Mouse (Mus musculus): ENCODE data around the gene Pip4k2b. TPM values are rescaled to one million over a fixed set of nuclear protein-coding genes. Genes with fewer than 3 reads are reported as not detected.
"Not testable (repeated sequence)": the region's sequence is repeated elsewhere in the genome, so short reads cannot be mapped to it uniquely, and the experiment has no call there.

Gene Pip4k2b
- total RNA-seq, 1 experiment from 2014 or later: 28.7 TPM

DNA sequence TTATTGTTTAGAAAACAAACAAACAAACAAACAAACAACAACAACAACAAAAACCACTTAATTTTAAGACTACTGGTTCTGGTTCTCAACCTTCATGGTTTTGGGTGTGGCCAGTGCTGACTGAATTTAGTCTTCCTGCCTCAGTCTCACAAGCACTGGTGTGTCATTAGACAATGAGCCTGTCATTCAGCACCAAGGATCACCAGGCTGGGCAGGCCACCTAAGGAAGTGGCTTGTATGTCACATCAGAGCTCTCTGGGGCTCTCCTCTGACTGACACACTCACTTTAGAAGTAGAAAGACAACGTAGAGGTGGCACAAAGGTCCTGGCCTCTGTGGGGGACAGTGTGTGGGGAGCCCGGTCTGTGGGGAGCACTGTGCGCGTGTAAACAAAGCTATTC lies 25.5 kb downstream of the Pip4k2b start:
- ATAC-seq (replicated peaks; ENCODE audit: insufficient number of reproducible peaks, low FRiP score, low TSS enrichment, poor library complexity, severe bottlenecking): 0 out of 2 replicates have a peak, but pooled peaks have one; percentile 34

DNA sequence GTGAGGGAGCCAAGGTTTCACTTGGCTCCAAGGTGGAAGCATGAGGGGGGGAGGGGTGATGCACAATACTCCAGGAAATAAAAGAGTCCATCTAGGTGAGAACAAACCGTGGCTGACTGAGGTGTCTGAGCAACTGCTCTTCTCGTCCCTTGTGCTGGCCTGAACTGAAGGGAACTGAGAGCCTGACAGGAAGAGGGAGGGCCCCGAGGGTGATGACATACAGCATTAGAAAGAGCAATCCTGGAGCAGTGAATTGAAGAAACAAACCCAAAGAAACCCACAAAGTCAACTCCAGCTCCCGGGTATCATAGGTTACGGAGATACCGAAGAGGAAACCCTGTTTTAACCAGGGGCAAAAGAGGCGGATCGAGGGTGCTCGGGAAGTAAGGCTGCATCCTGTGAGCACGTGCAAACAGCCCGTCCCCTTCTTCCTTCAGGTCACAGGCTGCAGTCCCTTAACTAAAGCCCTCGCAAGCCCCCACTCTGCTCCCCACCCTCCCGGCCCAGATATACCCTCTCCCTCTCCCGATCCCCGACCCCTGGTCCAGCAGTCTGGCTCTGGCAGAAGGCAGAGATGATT lies 26.1 kb downstream of the Pip4k2b start:
- ATAC-seq (replicated peaks; ENCODE audit: insufficient number of reproducible peaks, low FRiP score, low TSS enrichment, poor library complexity, severe bottlenecking): peak; percentile 83

DNA sequence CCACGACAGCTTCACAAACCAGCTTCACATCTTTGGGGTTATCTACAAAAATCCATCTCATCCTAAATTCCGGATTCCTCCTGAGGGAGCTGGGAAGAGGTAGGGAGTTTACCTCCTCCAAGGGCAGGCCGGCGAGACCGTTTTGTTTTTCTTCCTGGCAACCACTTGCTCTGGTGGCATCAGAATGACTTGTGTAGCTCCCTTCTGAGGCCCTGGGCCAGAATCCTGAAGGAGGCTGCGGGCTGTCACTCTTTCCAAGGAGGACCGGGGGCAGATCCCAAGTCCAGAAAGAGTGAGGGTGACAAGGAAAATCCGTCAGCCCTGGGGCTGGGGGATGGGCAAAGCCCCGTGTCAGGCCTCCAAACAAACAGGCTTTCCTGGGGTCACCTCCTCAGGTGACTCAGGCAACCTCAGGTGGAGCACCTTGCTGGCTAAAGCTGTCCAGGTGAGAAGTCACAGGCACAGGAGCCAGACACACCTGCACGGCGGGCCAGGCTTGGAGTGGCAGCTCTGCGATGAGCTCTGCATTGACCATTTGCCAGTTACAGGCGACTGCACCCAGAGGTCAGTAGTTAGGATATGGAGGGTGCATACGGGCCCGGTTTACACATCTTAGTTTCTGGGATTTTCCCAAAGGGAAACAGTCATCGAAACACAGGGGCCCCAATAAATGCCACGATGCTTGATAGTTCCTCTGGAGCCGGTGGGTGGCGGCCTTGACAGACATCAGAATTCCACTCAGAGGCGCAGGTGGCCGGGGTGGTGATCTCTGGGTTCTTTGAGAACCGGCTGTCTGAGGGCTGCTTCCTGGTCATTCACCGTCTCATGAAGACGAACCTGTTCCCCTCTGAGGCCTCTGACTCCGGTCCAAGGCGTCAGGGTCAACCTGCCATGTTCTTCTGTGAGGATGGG lies 26.9 kb downstream of the Pip4k2b start:
- no peak for ATAC-seq (replicated peaks; ENCODE audit: insufficient number of reproducible peaks, low FRiP score, low TSS enrichment, poor library complexity, severe bottlenecking)

- no peak for ATAC-seq (replicated peaks; ENCODE audit: insufficient number of reproducible peaks, low FRiP score, low TSS enrichment, poor library complexity, severe bottlenecking)
Observed at GRCm38 (mm10) chr11:97716021-97716420, 28.5 kb downstream of the Pip4k2b start.

GRCm38 (mm10) chr11:97714784-97715760 lies 29.4 kb downstream of the Pip4k2b start:
- no peak for ATAC-seq (replicated peaks; ENCODE audit: insufficient number of reproducible peaks, low FRiP score, low TSS enrichment, poor library complexity, severe bottlenecking)

GRCm38 (mm10) chr11:97714356-97714755 lies 30.1 kb downstream of the Pip4k2b start:
- no peak for ATAC-seq (replicated peaks; ENCODE audit: insufficient number of reproducible peaks, low FRiP score, low TSS enrichment, poor library complexity, severe bottlenecking)

- no peak for ATAC-seq (replicated peaks; ENCODE audit: insufficient number of reproducible peaks, low FRiP score, low TSS enrichment, poor library complexity, severe bottlenecking)
Observed at GRCm38 (mm10) chr11:97713896-97714295, 30.6 kb downstream of the Pip4k2b start.

DNA sequence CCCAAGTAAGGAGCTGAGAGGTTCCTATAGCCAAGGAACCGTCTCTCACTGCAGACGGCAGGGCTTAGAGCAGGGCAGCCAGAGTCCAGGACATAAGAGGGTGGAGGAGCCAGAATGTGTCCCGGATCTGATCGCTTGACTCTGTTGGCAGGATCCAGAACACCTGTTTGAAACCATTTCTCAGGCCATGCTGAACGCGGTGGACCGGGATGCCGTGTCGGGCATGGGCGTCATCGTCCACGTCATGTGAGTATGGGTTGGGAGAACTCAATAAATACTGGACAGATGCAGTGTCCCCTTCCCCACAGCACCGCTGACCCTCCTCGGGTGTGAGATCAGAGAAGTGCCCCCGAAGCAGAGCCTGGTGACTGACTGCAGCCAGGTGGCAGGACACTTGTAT lies 32.2 kb downstream of the Pip4k2b start:
- no peak for ATAC-seq (replicated peaks; ENCODE audit: insufficient number of reproducible peaks, low FRiP score, low TSS enrichment, poor library complexity, severe bottlenecking)

DNA sequence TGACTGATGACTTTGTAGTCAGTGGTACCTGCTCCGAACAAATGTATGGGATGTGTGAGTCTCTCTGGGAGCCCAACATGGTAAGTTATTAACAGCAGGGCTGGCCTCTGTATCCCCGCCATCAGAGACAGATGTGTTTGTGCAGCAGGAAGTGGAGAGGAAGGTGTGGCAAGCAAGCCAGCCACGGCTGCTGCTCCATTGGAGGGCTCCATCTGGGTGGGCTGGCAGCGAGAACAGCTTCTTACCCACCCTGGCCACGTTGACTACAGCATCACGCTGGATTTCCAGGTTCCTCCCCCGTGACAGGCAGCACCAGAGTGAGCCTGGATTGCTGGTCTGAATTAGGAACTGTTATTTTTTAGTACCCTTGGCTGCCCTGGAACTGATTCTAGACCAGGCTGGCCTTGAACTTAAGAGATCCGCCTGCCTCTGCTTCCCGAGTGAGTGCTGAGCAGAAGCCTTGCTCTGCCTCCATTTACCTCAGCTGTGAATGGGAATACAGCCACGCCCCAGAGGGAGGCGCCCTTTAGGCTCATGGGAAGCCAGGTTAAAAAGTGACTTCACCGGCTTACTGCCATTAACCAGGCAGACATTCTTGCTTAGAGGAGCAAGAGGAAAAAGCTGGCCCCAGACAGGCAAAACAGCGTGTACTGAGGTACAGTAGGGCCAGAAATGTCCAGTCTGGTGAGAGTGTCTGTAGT lies 33.2 kb downstream of the Pip4k2b start:
- ATAC-seq (replicated peaks; ENCODE audit: insufficient number of reproducible peaks, low FRiP score, low TSS enrichment, poor library complexity, severe bottlenecking): no peak

DNA sequence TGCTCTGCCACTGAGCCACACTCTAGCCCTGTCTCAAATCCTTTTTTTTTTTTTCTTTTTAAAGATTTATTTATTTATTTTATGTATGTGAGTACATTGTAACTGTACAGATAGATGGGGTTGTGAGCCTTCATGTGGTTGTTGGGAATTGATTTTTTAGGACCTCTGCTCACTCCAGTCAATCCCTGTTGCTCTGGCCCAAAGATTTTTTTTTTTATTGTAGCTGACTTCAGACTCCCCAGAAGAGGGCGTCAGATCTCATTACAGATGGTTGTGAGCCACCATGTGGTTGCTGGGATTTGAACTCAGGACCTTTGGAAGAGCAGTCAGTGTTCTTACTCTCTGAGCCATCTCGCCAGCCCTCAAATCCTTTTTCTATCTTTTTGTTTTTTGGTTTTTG lies 34.4 kb downstream of the Pip4k2b start:
- ATAC-seq (replicated peaks; ENCODE audit: insufficient number of reproducible peaks, low FRiP score, low TSS enrichment, poor library complexity, severe bottlenecking): not testable (repeated sequence)

DNA sequence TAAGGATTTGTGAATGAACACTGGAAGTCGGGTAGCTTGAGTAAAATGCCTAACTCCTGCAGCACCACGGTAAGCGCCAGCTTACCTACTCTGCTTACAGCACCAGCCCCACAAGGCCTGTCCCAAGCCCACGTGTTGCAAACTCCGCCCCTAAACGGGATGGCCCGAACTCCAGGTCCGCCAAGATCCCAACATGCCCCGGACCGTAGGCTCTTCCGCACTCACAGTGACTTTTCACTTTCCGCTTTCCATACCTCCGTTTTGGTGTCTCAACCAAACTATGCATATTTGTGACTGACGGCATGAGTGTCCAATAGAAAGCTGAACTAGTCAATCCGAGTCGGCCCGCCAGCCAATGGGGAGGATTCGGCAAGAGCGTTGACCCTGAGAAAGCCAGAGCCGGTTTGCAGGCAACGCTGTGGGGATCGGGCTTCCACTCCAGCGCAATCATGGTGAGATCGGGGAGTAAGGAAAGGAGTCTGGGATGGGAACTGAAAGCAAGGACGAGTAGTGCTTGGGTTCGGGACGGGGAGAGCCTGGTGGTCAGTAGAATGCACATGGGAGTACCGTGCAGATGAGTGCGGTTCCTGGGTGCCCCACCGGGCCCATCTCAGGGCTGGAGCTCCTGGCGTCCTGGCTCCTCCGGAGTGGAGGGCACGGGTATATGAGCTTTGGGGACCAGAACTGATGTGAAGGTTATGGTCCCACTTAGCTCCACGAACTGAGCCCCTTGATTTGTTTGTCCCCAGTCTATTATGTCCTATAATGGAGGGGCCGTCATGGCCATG lies 41.3 kb downstream of the Pip4k2b start, which contains the start of gene Psmb3:
Gene Psmb3, plus strand, starts transcription at position 361 of the 788 bp plus-strand sequence.
- ATAC-seq (replicated peaks; ENCODE audit: insufficient number of reproducible peaks, low FRiP score, low TSS enrichment, poor library complexity, severe bottlenecking): peak; percentile 88

GRCm38 (mm10) chr11:97702393-97702745 lies 42.1 kb downstream of the Pip4k2b start:
- peak; percentile 61 for ATAC-seq (replicated peaks; ENCODE audit: insufficient number of reproducible peaks, low FRiP score, low TSS enrichment, poor library complexity, severe bottlenecking)

DNA sequence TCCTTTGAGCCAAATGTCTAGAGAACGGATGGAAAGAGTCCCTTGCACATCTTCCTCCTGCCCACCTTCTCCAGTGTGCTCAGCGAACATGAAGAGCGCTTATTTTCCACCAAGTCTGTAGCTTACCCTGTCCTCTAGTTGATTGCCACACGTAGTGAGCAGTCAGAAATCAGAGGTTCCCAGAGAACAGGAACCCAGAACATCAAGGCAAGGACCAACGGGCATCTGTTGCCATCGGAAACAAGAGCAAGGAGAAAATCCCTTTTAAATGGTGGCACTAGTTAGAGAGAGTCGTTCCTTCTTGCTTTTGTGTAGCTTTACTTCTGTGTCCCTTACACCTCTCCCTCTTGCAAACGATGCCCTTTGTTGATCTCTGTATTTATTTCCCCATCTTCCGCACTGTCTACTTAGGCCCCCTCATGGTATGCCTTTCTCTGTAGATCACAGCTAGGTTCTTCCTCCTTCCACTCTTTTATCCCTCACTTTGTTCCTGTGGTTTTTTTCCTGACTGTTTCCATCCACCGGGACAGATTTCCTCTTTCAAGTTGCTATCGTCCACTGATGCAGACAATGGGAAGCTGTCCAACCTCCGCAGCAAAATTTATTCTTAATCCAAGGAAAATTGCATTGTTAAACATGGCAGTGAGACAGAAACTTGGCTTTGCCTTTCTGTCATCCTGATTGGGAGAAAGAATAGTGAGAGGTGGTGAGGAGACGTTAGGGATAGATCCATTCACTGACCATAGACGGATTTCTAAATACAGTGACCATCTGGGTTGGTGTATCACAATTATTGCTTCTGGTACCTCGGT lies 42.7 kb downstream of the Pip4k2b start:
- ATAC-seq (replicated peaks; ENCODE audit: insufficient number of reproducible peaks, low FRiP score, low TSS enrichment, poor library complexity, severe bottlenecking): no peak

DNA sequence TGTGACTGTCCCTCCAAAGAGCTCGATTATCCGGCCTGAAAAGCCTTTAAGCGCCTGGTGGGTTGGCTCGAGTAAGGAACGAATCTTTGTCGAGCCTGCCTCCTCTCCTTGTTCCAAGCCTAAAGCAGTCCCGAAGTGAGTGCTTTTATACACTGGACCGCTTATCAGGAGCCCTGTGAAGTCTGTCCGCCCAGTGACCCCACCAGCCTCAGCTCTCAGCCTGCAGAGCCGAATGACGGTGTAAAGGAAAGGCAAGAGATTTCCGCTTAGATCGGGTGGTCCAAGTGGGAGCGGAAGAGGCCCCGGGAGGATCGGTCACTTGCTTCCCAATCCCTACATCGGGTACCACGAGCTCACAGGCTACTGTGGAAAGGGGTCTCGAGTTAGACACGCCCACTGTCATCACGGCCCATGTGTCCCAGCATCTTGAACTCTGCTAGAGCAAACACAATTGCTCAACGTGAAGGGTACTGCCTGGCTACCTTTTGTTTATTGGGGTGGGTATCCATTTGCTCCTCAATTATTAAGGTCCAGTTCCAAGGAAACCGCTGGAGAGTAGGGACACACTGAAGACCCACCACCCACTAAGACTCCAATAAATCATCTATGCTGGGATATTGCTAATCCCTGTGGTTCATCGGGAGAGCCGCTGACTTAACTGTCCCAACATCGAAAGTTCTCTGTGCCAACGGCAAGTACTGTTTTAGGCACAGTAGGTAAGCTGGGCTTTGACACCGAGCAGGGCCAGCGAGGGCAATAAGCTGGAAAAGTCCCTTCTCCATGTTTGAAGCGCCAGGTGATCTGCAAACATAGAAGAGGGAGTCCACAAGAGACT lies 43.5 kb downstream of the Pip4k2b start:
- ATAC-seq (replicated peaks; ENCODE audit: insufficient number of reproducible peaks, low FRiP score, low TSS enrichment, poor library complexity, severe bottlenecking): no peak

GRCm38 (mm10) chr11:97700003-97700745 lies 44.3 kb downstream of the Pip4k2b start, which contains the start of gene Pcgf2:
Pcgf2 (minus strand) TSS chr11:97700497.
- no peak for ATAC-seq (replicated peaks; ENCODE audit: insufficient number of reproducible peaks, low FRiP score, low TSS enrichment, poor library complexity, severe bottlenecking)

All from monocyte, adult 5-6 weeks (primary cell).